Mouse (Mus musculus) liver, postnatal 0 days (tissue): ENCODE results near the gene Mink1. TPM values are rescaled to one million over a fixed set of nuclear protein-coding genes. Genes with fewer than 3 reads are reported as not detected.

ENCODE experiments used
- ATAC-seq: fragments of 200-750 bp; cut with Nextera tagmentation; 2 replicates; pipeline ENCODE4 v1.8.0; 2017; ENCODE audit warnings: mild to moderate bottlenecking, moderate library complexity
- DNase-seq: peaks from one replicate; pipeline ENCODE4 v3.0.0-alpha.2; 2016
- H3K27ac ChIP-seq: fragments of 300-500 bp; sonication (generic); 2 replicates; pipeline ENCODE4 v1.5.1; 2014; ENCODE audit warnings: antibody characterized with exemption, moderate library complexity, mild to moderate bottlenecking, low read depth
- H3K27me3 ChIP-seq: fragments of 300-500 bp; sonication (generic); 2 replicates; pipeline ENCODE4 v1.6.1; 2014; ENCODE audit warnings: low read length, control low read depth, mixed read lengths; ENCODE audit not compliant: insufficient read depth
- H3K36me3 ChIP-seq: fragments of 300-500 bp; sonication (generic); replicated peaks from 2 replicates; pipeline ENCODE4 v1.6.1; 2014; ENCODE audit warnings: mild to moderate bottlenecking, control low read depth, low read length, moderate library complexity, mixed read lengths; ENCODE audit not compliant: insufficient read depth
- H3K4me1 ChIP-seq: fragments of 300-500 bp; sonication (generic); 2 replicates; pipeline ENCODE4 v1.6.1; 2014; ENCODE audit warnings: antibody characterized with exemption, mild to moderate bottlenecking, control low read depth; ENCODE audit not compliant: insufficient read depth
- H3K4me2 ChIP-seq: fragments of 300-500 bp; sonication (generic); 2 replicates; pipeline ENCODE4 v1.6.1; 2014; ENCODE audit warnings: low read depth, mild to moderate bottlenecking, low read length, moderate library complexity, mixed read lengths
- H3K4me3 ChIP-seq: fragments of 300-500 bp; sonication (generic); 2 replicates; pipeline ENCODE4 v1.5.1; 2014; ENCODE audit warnings: low read depth, low read length
- H3K9ac ChIP-seq: fragments of 300-500 bp; sonication (generic); replicated peaks from 2 replicates; pipeline ENCODE4 v1.6.1; 2014; ENCODE audit warnings: mild to moderate bottlenecking, moderate library complexity
- H3K9me3 ChIP-seq: fragments of 300-500 bp; sonication (generic); 2 replicates; pipeline ENCODE4 v1.6.1; 2016; ENCODE audit warnings: mild to moderate bottlenecking, control low read depth, low read length, mixed read lengths
- CTCF ChIP-seq: sonication (generic); IDR thresholded peaks from 2 replicates; pipeline ENCODE4 v1.5.1; 2016; ENCODE audit warnings: antibody characterized with exemption, low read depth
- EP300 ChIP-seq: IDR thresholded peaks from 2 replicates; pipeline ENCODE4 v1.6.1; 2016; ENCODE audit warnings: antibody characterized with exemption, low read depth, mild to moderate bottlenecking
- WGBS: fragments of 180-500 bp; shearing (Covaris S2); extraction: QIAGEN DNeasy Blood & Tissue Kit; methylation state at CpG from one replicate; pipeline ENCODE4 v1.1.7; 2014; ENCODE audit not compliant: insufficient replicate concordance; 5-methylcytosine and 5-hydroxymethylcytosine counted together
- polyA plus RNA-seq: library from polyadenylated mRNA; unstranded; fragments of >200 nt; fragmentation: Nextera tagmentation; extraction: Ambion mirVana; gene quantifications from 2 replicates; pipeline ENCODE4 v1.2.1, GENCODE M21; 2015

The Mink1 gene
- polyA plus RNA-seq, 1 experiment from 2014 or later, result 3.9 TPM

DNA sequence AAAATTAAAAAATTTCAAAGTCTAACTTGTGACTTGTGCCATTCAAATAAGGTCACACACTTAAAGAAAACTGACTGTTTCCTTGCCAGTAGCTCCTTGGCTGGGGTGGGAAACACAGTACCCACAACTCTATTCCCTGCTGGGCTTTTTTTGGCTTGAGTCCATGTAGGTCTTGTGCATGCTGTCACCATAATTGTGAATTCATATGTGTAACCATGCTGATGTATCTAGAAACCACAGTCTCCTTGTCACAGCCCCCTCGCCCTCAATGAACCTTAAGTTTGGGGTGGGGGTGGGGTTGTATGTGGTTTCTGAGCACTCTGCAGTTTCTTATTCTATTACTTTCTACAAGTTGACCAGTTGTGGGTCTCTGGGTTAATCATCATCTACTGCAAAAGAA lies 29.1 kb downstream of the Mink1 start:
- DNase-seq (no peak), ATAC-seq (no peak)
- H3K36me3 ChIP-seq, result no peaks in the 10 kb centered on the region
- TF ChIP-seq CTCF (no peak), EP300 (no peak)
- H3K4me2 ChIP-seq, result no peak overlapping the region
- WGBS, result 58% methylated on average over 1 of the region's 1 CpGs
- no peaks in the 10 kb centered on the region for H3K9me3 ChIP-seq
- H3K4me1 ChIP-seq, result peaks cover 34% of the 10 kb centered on the region
- 0 out of 2 replicates have a peak overlapping the region, but pooled peaks have one; percentile 22 for H3K27ac ChIP-seq
- no peaks in the 10 kb centered on the region for H3K27me3 ChIP-seq
- H3K9ac ChIP-seq, result no peak overlapping the region
- no peak overlapping the region for H3K4me3 ChIP-seq

DNA sequence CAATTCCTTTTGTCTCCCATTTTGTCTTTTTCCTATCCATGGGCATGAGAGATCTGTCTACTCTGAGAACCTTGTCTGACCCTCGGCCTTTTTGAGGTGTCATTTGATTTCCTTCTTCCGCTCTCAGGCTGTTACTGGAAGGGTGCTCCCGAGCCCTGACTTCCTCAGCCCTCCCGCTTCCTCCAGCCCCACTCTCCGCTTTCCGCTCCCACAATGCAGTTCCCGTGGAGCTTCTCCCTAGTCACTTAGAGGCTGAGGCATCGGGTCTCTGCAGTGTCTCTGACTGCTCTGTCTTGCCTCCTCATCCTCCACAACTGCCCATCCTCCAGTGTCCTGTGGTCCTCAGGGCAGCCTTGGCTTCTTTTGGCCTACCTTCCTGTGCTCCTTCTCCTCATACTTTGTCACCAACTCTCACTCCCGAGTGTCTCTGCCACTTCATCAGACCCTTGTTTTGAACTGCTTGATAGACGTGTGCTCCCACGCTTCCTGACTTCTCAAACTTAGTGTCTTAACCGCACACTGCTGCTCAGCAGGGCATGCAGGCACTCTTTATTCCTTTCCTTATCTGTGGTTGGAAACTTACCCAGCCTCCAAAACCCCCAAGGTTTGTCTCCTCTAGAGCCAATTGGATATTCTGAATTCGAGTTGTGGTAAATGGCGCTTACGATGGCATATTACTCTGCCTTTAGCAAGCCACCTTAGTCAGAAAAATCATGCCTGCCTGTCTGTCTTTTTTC lies 31.7 kb downstream of the Mink1 start:
- H3K4me1 ChIP-seq, result peaks cover 24% of the 10 kb centered on the region
- TF ChIP-seq CTCF (no peak), EP300 (no peak)
- H3K27ac ChIP-seq, result peak overlapping the region; percentile 57
- H3K9ac ChIP-seq, result no peak overlapping the region
- no peaks in the 10 kb centered on the region for H3K27me3 ChIP-seq
- no peak overlapping the region for H3K4me2 ChIP-seq
- H3K4me3 ChIP-seq, result no peak overlapping the region
- H3K9me3 ChIP-seq, result no peaks in the 10 kb centered on the region
- DNase-seq (no peak), ATAC-seq (0 out of 2 replicates have a peak, but pooled peaks have one; percentile 35)
- 0 out of 2 replicates have a peak, but pooled peaks cover 7% of the 10 kb centered on the region for H3K36me3 ChIP-seq
- WGBS, result 60% methylated on average over 15 of the region's 15 CpGs

DNA sequence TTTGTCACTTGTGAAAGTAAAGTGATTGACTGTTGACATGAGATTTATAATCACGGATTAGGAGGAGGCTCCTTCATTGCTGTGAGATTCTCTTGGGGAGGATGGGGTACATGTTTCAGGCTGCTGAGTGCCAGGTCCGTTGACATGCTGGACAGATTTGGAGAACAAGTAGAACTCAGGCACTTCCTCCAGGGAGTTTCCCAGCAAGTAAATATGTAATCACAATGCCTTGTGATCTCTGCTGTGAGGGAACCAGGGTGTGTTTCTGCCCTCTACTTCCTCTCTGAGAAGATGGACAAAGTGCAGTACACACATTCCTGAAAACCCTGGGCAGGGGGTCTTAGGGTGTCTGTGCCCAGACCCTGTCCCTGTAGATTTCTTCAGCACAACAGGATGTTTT lies 33.0 kb downstream of the Mink1 start:
- 42% methylated on average over 2 of the region's 2 CpGs for WGBS
- Histone ChIP-seq H3K4me2 (no peak overlapping the region; the same call in 1 of the 2 replicates), H3K27ac (peak overlapping the region; percentile 57), H3K9ac (no peak overlapping the region), H3K27me3 (no peaks in the 10 kb centered on the region), H3K4me1 (peaks cover 24% of the 10 kb centered on the region), H3K9me3 (no peaks in the 10 kb centered on the region), H3K36me3 (0 out of 2 replicates have a peak, but pooled peaks cover 9% of the 10 kb centered on the region), H3K4me3 (no peak overlapping the region)
- ATAC-seq (0 out of 2 replicates have a peak, but pooled peaks have one; percentile 19), DNase-seq (no peak)
- no peak for TF ChIP-seq CTCF
- no peak for TF ChIP-seq EP300

DNA sequence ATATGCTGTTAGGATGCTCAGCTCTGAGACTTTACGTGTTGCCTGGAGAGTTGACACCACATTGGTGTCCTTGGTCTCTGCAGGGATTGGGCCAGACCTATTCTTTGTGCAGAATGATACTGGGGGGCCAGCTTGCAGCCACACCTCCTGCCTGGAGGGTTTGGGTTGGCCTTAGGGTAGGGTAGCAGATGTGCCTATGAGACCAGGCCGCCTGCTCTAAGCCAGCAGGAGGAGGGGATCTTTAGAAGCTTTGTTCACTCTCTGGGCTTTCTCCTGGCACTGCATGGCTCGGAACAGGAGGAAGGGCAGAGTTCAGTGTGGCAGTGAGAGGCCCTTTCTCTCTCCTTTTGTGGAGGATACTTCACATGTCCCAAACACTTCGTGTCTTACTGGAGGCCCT lies 33.4 kb downstream of the Mink1 start:
- 64% methylated on average over 4 of the region's 4 CpGs for WGBS
- DNase-seq, result no peak
- H3K27ac ChIP-seq, result peak overlapping the region; percentile 57
- TF ChIP-seq CTCF (no peak), EP300 (no peak)
- H3K4me3 ChIP-seq, result no peak overlapping the region
- H3K4me1 ChIP-seq, result peaks cover 24% of the 10 kb centered on the region
- H3K4me2 ChIP-seq, result no peak overlapping the region
- 0 out of 2 replicates have a peak, but pooled peaks cover 9% of the 10 kb centered on the region for H3K36me3 ChIP-seq
- no peak overlapping the region for H3K9ac ChIP-seq
- no peaks in the 10 kb centered on the region for H3K27me3 ChIP-seq
- H3K9me3 ChIP-seq, result no peaks in the 10 kb centered on the region
- ATAC-seq, result no peak

DNA sequence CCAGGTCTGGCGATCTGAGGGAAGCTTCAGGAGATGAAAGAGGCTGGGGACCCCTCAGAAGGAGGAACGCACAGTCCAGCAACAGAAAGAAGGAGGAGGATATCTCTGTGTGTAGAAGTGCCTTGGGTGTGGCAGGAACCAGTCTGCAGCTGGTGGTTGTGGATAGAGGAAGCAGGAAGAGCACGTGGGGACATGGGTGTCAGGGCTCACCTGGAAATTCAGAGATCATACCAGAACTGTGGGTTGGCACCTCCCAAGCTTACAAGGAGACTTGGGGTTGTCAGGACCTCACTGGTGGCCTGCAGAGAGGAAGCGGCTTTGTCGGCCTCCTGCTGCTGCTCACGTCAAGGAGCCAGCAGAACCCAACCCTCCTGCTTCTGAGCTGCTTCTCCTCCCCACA lies 34.6 kb downstream of the Mink1 start:
- TF ChIP-seq EP300 (no peak), CTCF (no peak)
- H3K4me3 ChIP-seq, result no peak overlapping the region
- H3K4me1 ChIP-seq, result peaks cover 19% of the 10 kb centered on the region
- H3K27me3 ChIP-seq, result no peaks in the 10 kb centered on the region
- H3K27ac ChIP-seq, result 0 out of 2 replicates have a peak overlapping the region, but pooled peaks have one; percentile 16
- H3K9ac ChIP-seq, result no peak overlapping the region
- DNase-seq, result no peak
- no peak overlapping the region for H3K4me2 ChIP-seq
- H3K9me3 ChIP-seq, result no peaks in the 10 kb centered on the region
- 50% methylated on average over 6 of the region's 6 CpGs for WGBS
- peak; percentile 54; the same call in 1 of the 2 replicates for ATAC-seq
- H3K36me3 ChIP-seq, result 0 out of 2 replicates have a peak, but pooled peaks cover 9% of the 10 kb centered on the region

DNA sequence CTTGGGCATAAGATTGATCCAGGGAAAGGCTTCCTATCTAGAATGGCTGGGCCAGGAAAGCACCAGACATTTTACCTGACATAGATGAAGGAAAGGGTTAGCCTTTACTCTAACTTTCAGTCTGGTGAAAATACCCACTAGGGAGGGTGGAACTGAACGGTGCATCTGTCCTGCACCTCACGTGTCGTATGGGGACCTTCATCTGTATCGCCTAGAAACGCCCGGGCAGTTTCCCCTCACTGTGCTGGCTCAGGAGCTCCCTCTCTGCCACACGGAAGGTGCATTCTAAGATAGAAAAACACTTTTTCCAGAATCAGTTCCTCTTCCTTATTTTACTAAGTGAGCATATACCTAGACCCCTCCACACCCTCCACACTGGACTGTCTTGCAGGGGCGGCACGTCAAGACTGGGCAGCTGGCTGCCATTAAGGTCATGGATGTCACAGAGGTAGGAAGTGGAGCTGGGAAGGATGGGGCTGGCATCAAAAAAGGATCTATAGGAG lies 35.8 kb downstream of the Mink1 start:
- H3K9ac ChIP-seq, result no peak overlapping the region
- no peak overlapping the region for H3K4me3 ChIP-seq
- TF ChIP-seq EP300, result no peak
- TF ChIP-seq CTCF, result no peak
- no peaks in the 10 kb centered on the region for H3K9me3 ChIP-seq
- no peak overlapping the region for H3K27ac ChIP-seq
- ATAC-seq, result no peak
- DNase-seq, result no peak
- H3K27me3 ChIP-seq, result no peaks in the 10 kb centered on the region
- H3K36me3 ChIP-seq, result peaks cover 9% of the 10 kb centered on the region; the same call in 1 of the 2 replicates
- no peak overlapping the region for H3K4me2 ChIP-seq
- H3K4me1 ChIP-seq, result peaks cover 15% of the 10 kb centered on the region; the same call in 1 of the 2 replicates
- 85% methylated on average over 9 of the region's 9 CpGs for WGBS
